Mouse (Mus musculus) spleen, adult 2 months (tissue): Measurements from ENCODE around the gene Cadps. TPM values are rescaled to one million over a fixed set of nuclear protein-coding genes. Genes with fewer than 3 reads are reported as not detected.
"Not testable (repeated sequence)": the region's sequence is repeated elsewhere in the genome, so short reads cannot be mapped to it uniquely, and the experiment has no call there.

Source experiments
- DNase-seq, 2 experiments: peaks; one replicate each; pipeline versions ENCODE4 v3.0.0 to v3.0.0-alpha.2; 2012 to 2021; ENCODE audit warnings: low spot score in 2 of 2, low read depth in 1 of 2
- H3K27ac ChIP-seq: fragments of 200-500 bp; 2 replicates; pipeline ENCODE4 v1.5.1; 2012; ENCODE audit warnings: low read length, inconsistent platforms; ENCODE audit not compliant: insufficient read depth
- H3K27me3 ChIP-seq: fragments of 200-500 bp; 2 replicates; pipeline ENCODE4 v1.6.1; 2012; ENCODE audit warnings: mild to moderate bottlenecking, moderate library complexity, low read length, inconsistent platforms; ENCODE audit not compliant: control insufficient read depth, insufficient read depth
- H3K36me3 ChIP-seq: fragments of 200-500 bp; 2 replicates; pipeline ENCODE4 v1.6.1; 2012; ENCODE audit warnings: mild to moderate bottlenecking, low read length, inconsistent platforms; ENCODE audit not compliant: control insufficient read depth, insufficient read depth
- H3K4me1 ChIP-seq: fragments of 200-500 bp; 2 replicates; pipeline ENCODE4 v1.6.1; 2011; ENCODE audit warnings: inconsistent platforms; ENCODE audit not compliant: control insufficient read depth, insufficient read depth, insufficient read length
- H3K4me3 ChIP-seq: fragments of 200-500 bp; 2 replicates; pipeline ENCODE4 v1.5.1; 2011; ENCODE audit warnings: mild to moderate bottlenecking, inconsistent platforms; ENCODE audit not compliant: insufficient read depth, insufficient read length; ENCODE audit errors: extremely low read depth
- CTCF ChIP-seq: fragments of 200-500 bp; IDR thresholded peaks from 2 replicates; pipeline ENCODE4 v1.5.1; 2011; ENCODE audit warnings: mild to moderate bottlenecking, inconsistent platforms; ENCODE audit not compliant: insufficient read depth, insufficient read length, insufficient replicate concordance; ENCODE audit errors: extremely low read depth
- POLR2A ChIP-seq: fragments of 200-500 bp; IDR thresholded peaks from 2 replicates; pipeline ENCODE4 v1.6.1; 2011; ENCODE audit warnings: low read depth, low read length, inconsistent platforms
- WGBS: fragments of 180-500 bp; shearing (Covaris S2); methylation state at CpG from one replicate; pipeline ENCODE4 v1.1.7; 2018; 5-methylcytosine and 5-hydroxymethylcytosine counted together
- polyA plus RNA-seq: library from polyadenylated mRNA; depleted of rRNA; stranded (reverse); fragments of >200 nt; gene quantifications from 2 replicates; pipeline ENCODE4 v1.2.3, GENCODE M21; 2012

Cadps gene
- polyA plus RNA-seq, 1 experiment, result 0.04 TPM

DNA sequence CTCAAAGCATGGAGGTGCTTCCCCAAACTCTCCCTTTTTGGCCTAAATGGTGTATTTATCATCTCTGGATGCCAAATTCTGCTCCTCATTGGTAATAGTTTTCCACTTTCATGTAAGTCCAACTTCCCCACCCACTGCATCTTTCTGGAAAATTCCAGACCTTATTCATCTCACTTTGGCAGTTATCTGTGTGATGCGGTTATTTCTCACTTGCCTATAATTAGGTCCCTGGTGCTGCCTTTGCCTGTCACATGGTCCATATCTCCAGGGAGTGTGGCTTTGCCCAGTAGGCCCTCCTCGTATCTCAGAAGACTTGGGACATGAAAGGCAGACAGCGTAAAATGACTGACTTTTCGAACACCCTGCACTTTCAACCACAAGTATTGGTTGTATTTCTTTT is 248.5 kb downstream of the Cadps start:
- DNase-seq, result no peak
- 77% methylated on average over 4 of the region's 4 CpGs for WGBS
- no peaks in the 10 kb centered on the region for H3K4me1 ChIP-seq

DNA sequence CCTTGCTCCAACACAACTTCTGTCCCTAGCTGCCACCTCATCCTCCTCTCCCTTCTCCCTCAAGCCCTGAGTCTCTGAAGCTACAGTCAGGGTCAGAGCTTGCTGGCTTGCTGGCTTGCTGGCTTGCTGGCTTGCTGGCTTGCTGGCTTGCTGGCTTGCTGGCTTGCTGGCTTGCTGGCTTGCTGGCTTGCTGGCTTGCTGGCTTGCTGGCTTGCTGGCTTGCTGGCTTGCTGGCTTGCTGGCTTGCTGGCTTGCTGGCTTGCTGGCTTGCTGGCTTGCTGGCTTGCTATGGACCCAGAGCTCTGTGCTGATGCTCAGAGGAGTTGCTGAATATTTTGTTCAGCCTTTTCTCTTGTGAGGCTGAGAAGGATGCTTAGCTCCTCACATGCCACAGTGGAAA is 261.1 kb downstream of the Cadps start:
- not testable (repeated sequence) for H3K27me3 ChIP-seq, DNase-seq

More for the DNA sequence above, 248.5 kb downstream of the Cadps start:
- no peak for TF ChIP-seq POLR2A
- no peak for TF ChIP-seq CTCF
- H3K4me3 ChIP-seq, result no peak overlapping the region
- H3K27me3 ChIP-seq, result no peaks in the 10 kb centered on the region
- H3K36me3 ChIP-seq, result no peaks in the 10 kb centered on the region
- no peak overlapping the region for H3K27ac ChIP-seq

DNA sequence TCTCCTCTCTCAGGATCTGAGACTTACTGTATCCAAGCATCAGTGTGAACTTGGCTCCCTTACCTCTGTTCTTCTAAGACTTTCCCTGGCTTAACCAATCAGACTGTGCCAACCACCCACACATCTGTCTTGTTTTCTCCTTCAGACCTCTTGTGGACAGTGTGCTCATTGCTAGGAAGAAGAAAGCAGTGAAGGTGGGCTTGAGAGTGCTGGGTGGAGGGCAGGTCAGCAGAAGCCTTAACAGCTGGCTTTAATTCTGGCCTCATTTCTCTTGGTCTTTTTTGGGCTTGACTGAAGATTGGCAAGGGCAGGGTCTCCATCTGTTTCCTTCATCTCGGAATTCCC is 262.7 kb downstream of the Cadps start:
- 73% methylated on average over 1 of the region's 1 CpGs for WGBS
- Histone ChIP-seq H3K27me3 (no peaks in the 10 kb centered on the region), H3K4me1 (no peaks in the 10 kb centered on the region), H3K27ac (no peak overlapping the region), H3K4me3 (no peak overlapping the region), H3K36me3 (no peaks in the 10 kb centered on the region)
- DNase-seq, result no peak
- TF ChIP-seq CTCF (no peak), POLR2A (no peak)

More for the DNA sequence above, 261.1 kb downstream of the Cadps start:
- not testable (repeated sequence) for H3K4me3 ChIP-seq, H3K27ac ChIP-seq, H3K4me1 ChIP-seq, H3K36me3 ChIP-seq

DNA sequence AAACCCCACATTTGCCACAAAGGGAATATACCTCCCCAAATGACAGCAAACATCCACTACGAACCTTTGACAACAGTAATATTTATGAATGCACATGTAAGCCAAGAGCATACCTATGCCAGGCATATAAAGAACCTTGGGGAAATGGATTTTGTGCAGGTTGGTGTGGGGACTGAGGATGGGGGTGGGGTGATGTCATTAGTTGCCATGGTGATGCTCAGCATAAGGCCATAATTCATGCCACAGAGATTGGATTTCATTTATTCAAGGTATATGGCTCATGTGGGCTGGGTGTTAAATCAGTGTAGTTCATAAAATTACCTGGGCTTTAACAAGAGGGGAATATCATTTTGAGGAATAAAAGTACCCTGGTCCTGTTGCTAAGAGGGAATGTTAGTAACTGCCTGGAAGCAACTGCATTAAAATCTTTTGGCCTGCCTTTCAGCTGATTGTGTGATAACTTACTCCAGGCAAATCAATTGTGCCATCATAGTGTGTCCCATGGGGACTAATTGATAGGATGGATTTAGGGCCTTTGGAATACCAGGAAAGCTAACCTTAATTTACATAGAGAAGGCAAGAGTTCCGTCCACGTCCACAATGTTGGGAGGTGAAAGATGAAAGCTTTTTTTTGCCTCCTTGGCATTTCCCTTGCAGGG is 263.2 kb downstream of the Cadps start:
- no peak for DNase-seq
- 84% methylated on average over 3 of the region's 3 CpGs for WGBS
- Histone ChIP-seq H3K27ac (no peak overlapping the region), H3K27me3 (no peaks in the 10 kb centered on the region), H3K4me3 (no peak overlapping the region), H3K36me3 (no peaks in the 10 kb centered on the region), H3K4me1 (no peaks in the 10 kb centered on the region)
- no peak for TF ChIP-seq POLR2A
- TF ChIP-seq CTCF, result no peak

DNA sequence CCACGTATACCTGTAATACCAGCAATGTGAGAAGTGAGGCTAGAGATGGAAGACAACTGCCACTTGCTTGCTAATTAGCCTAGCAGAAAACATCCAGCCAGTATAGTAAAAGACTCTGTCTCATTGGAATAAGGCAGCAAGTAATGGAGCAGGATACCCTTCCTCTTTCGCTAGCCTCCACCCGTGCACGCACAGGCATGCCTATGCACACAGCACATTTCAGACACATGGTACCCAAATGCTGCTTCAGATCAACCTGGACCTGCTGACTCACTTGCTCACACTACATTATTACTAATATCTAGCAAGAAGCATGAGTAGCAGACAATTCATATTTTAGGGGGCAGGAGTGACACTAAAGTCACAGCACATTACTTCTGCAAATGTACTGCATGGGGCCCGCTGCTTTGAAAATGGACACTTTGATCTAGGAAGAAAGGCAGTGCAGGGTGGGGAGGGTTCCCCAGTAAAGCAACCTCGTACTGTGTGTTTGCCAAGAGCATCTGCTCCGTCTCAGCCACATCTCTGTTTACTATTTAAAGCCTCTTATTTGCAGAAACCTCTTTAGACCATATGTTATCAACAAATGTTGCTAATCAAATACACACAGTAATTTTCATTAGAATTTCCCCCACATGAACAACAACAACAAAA is 263.8 kb downstream of the Cadps start:
- TF ChIP-seq CTCF (no peak), POLR2A (no peak)
- Histone ChIP-seq H3K4me3 (no peak overlapping the region), H3K27me3 (no peaks in the 10 kb centered on the region), H3K27ac (no peak overlapping the region), H3K4me1 (no peaks in the 10 kb centered on the region), H3K36me3 (no peaks in the 10 kb centered on the region)
- 83% methylated on average over 7 of the region's 7 CpGs for WGBS
- no peak for DNase-seq

DNA sequence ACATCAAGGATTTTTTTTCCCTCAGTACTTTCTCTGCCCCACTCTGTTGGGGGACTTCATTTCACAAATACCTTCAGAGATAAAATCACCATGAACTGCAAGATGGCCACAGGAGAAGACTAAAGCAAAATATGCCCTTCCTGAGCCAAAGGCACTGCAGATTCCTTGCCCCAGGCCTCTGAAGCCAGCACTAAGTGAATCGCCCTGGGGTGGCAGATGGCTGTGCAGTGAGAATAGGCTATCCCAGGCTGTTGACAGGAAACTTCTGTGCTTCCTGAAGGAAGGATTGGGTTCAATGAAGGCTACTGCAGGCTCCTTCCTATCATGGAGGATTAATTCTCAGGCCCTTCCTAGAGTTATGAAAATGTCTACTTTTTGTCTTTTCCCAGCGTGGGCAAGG is 268.4 kb downstream of the Cadps start:
- no peaks in the 10 kb centered on the region for H3K27me3 ChIP-seq
- no peak for TF ChIP-seq POLR2A
- no peak for TF ChIP-seq CTCF
- DNase-seq, result no peak
- H3K27ac ChIP-seq, result no peak overlapping the region
- 64% methylated on average over 2 of the region's 2 CpGs for WGBS
- no peaks in the 10 kb centered on the region for H3K4me1 ChIP-seq
- H3K36me3 ChIP-seq, result no peaks in the 10 kb centered on the region
- H3K4me3 ChIP-seq, result no peak overlapping the region

DNA sequence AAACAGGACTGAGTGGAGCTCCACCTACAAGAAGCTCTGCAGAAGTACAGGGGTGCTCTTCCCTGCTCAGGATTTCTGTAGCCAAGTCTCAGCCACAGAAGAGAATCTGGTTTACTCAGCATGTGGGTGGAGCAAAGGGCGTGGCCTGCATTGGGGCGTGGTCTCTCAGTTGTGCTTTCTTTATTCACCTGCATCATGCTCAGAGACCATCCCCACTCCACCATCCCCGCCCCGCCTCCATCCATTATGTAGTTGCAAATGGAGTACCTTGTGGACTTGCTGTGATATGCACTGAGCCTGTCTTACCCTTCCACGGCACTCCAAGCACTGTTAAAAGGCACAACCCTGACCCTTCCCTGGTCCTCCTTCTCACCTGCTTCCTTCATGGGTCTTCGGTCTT is 271.5 kb downstream of the Cadps start:
- TF ChIP-seq POLR2A (no peak), CTCF (no peak)
- H3K4me1 ChIP-seq, result no peaks in the 10 kb centered on the region
- DNase-seq, result no peak
- H3K4me3 ChIP-seq, result no peak overlapping the region
- no peaks in the 10 kb centered on the region for H3K27me3 ChIP-seq
- 56% methylated on average over 6 of the region's 6 CpGs for WGBS
- no peak overlapping the region for H3K27ac ChIP-seq
- no peaks in the 10 kb centered on the region for H3K36me3 ChIP-seq
